Mouse (Mus musculus) mouse embryonic stem cell (cell line): ENCODE measurements around the gene Hdac7.

Experiments used
- in situ Hi-C, 2 experiments: fragments of 300-500 bp; cut with MboI; formaldehyde crosslinking; loops; 1 replicate in 1 of 2; 3 replicates in 1 of 2; pipeline ENCODE4 v1.14.3; 2019 to 2020; ENCODE audit warnings: low sequenced_read_pairs in 2 of 2, low pct_unique_long_range_greater_than_20kb in 1 of 2, mixed read lengths in 1 of 2; ENCODE audit not compliant: unreplicated experiment in 1 of 2

The Hdac7 gene

GRCm38 (mm10) chr15:97786412-97787112, 57.7 kb downstream of the Hdac7 start:
- in situ Hi-C loops: no loop called here

GRCm38 (mm10) chr15:97785731-97786411, 58.4 kb downstream of the Hdac7 start:
- in situ Hi-C loops: no loop called here

GRCm38 (mm10) chr15:97784561-97785161, 59.6 kb downstream of the Hdac7 start:
- in situ Hi-C loops: no loop called here

- in situ Hi-C loops: no loop called here
These were observed 60.2 kb downstream of the Hdac7 start for GRCm38 (mm10) chr15:97784092-97784559.

- in situ Hi-C loops: no loop called here
These were observed 61.6 kb downstream of the Hdac7 start for GRCm38 (mm10) chr15:97782749-97783105.

GRCm38 (mm10) chr15:97781961-97782748, 62.1 kb downstream of the Hdac7 start:
- in situ Hi-C loops: no loop called here

GRCm38 (mm10) chr15:97780611-97781031, 63.7 kb downstream of the Hdac7 start:
- in situ Hi-C loops: no loop called here

- in situ Hi-C loops: no loop called here
These were observed 64.7 kb downstream of the Hdac7 start for GRCm38 (mm10) chr15:97779576-97779975.

- in situ Hi-C loops: no loop called here
These were observed 65.8 kb downstream of the Hdac7 start, which contains the start of gene Slc48a1 for GRCm38 (mm10) chr15:97778311-97779098. Gene Slc48a1 (plus strand): TSS chr15:97778520.

- in situ Hi-C loops: no loop called here
These were observed 67.4 kb downstream of the Hdac7 start for GRCm38 (mm10) chr15:97776919-97777318.

- in situ Hi-C loops: no loop called here
These were observed 67.8 kb downstream of the Hdac7 start for GRCm38 (mm10) chr15:97776514-97776913.

GRCm38 (mm10) chr15:97773961-97774370, 70.3 kb downstream of the Hdac7 start:
- in situ Hi-C loops: no loop called here

- in situ Hi-C loops: no loop called here
These were observed 71.2 kb downstream of the Hdac7 start for GRCm38 (mm10) chr15:97773108-97773507.

- in situ Hi-C loops: no loop called here
These were observed 74.0 kb downstream of the Hdac7 start for GRCm38 (mm10) chr15:97770280-97770679.

- in situ Hi-C loops: no loop called here
These were observed 76.1 kb downstream of the Hdac7 start for GRCm38 (mm10) chr15:97768192-97768591.

GRCm38 (mm10) chr15:97767280-97768186, 76.8 kb downstream of the Hdac7 start, which contains the start of gene Rapgef3:
Gene Rapgef3 (minus strand): TSS chr15:97767972.
- in situ Hi-C loops: no loop called here
